Comparison of ENCODE assay signal across 12 mouse cellular contexts in genomic region chr12:102451126-102451851, GRCm38 (mm10). TPM values are rescaled to one million over a fixed set of nuclear protein-coding genes. Genes with fewer than 3 reads are reported as not detected.
DNase-seq lines count a peak whose midpoint lies in the region; ATAC-seq and TF ChIP-seq lines count a peak whose summit lies in the region.
"Had no signal": no experiment of that assay in that cellular context is flagged by ENCODE, and none has a peak within 500 bp of the region (broad histone marks: within the 10 kb centered on the region; RNA-seq: fewer than 3 reads in every experiment).

No protein-coding gene starts in this region.

- H3K27ac ChIP-seq in kidney, postnatal 0 days, result no peak overlapping the region
- peak overlapping the region; percentile 88 for H3K27ac ChIP-seq in liver, postnatal 0 days (ENCODE audit: low read depth)
- H3K27ac ChIP-seq in midbrain, postnatal 0 days (ENCODE audit: low read depth, low read length), result no peak overlapping the region

- H3K9ac ChIP-seq in kidney, postnatal 0 days (ENCODE audit: low read depth, low read length), result no peak overlapping the region
- 0 out of 2 replicates have a peak overlapping the region, but pooled peaks have one; percentile 28 for H3K9ac ChIP-seq in liver, postnatal 0 days (replicated peaks)
- no peak overlapping the region for H3K9ac ChIP-seq in midbrain, postnatal 0 days (replicated peaks; ENCODE audit: low read length, poor library complexity, severe bottlenecking)

- H3K4me1 ChIP-seq in kidney, postnatal 0 days (replicated peaks; ENCODE audit: insufficient read depth, low read length), result no peaks in the 10 kb centered on the region
- 0 out of 2 replicates have a peak, but pooled peaks cover 7% of the 10 kb centered on the region for H3K4me1 ChIP-seq in liver, postnatal 0 days (ENCODE audit: insufficient read depth)
- H3K4me1 ChIP-seq in midbrain, postnatal 0 days (ENCODE audit: insufficient read depth, low read length), result no peaks in the 10 kb centered on the region

- no peak overlapping the region for H3K4me2 ChIP-seq in kidney, postnatal 0 days (ENCODE audit: low read length)
- no peak overlapping the region for H3K4me2 ChIP-seq in liver, postnatal 0 days (ENCODE audit: low read depth, low read length)
- no peak overlapping the region for H3K4me2 ChIP-seq in midbrain, postnatal 0 days (ENCODE audit: low read depth, low read length, poor library complexity, severe bottlenecking)

- no peaks in the 10 kb centered on the region for H3K9me3 ChIP-seq in kidney, postnatal 0 days (replicated peaks; ENCODE audit: low read length)
- no peaks in the 10 kb centered on the region for H3K9me3 ChIP-seq in liver, postnatal 0 days (ENCODE audit: low read length)
- H3K9me3 ChIP-seq in midbrain, postnatal 0 days (ENCODE audit: low read length), result no peaks in the 10 kb centered on the region

- peak; percentile 39; the same call in 1 of the 2 replicates for TF ChIP-seq EP300 in liver, postnatal 0 days (IDR thresholded peaks at IDR 0.05; ENCODE audit: low read depth)

- DNase-seq in kidney, postnatal 0 days (ENCODE audit: low spot score), result peak; percentile 19
- no peak for DNase-seq in kidney, adult 11 months
- DNase-seq in A20 (ENCODE audit: low read depth, low spot score), result peak; percentile 90
- no peak for DNase-seq in liver, postnatal 0 days
- DNase-seq in midbrain, postnatal 0 days (ENCODE audit: low spot score), result no peak
- DNase-seq in frontal cortex, postnatal 14 days (ENCODE audit: low spot score in 2 of 2), result no peak
- DNase-seq in right cerebral cortex, adult 18-20 months, result no peak
- DNase-seq: cerebellum, adult 11 months; layer of hippocampus, postnatal 36 days had no signal

- WGBS in kidney, postnatal 0 days, result 74% methylated on average over 8 of the region's 8 CpGs
- 27% methylated on average over 8 of the region's 8 CpGs for WGBS in liver, postnatal 0 days (ENCODE audit: insufficient replicate concordance)
- 87% methylated on average over 8 of the region's 8 CpGs for WGBS in midbrain, postnatal 0 days

- no peaks in the 10 kb centered on the region for H3K27me3 ChIP-seq in kidney, postnatal 0 days (ENCODE audit: insufficient read depth, low read length)
- no peaks in the 10 kb centered on the region for H3K27me3 ChIP-seq in liver, postnatal 0 days (ENCODE audit: insufficient read depth, low read length)
- H3K27me3 ChIP-seq in midbrain, postnatal 0 days (ENCODE audit: insufficient read depth, low read length), result no peaks in the 10 kb centered on the region
- H3K27me3 ChIP-seq: Patski had no signal

- TF ChIP-seq CTCF in kidney, postnatal 0 days (IDR thresholded peaks at IDR 0.05; ENCODE audit: low read depth), result no peak
- no peak for TF ChIP-seq CTCF in liver, postnatal 0 days (IDR thresholded peaks at IDR 0.05; ENCODE audit: low read depth)
- TF ChIP-seq CTCF in midbrain, postnatal 0 days (IDR thresholded peaks at IDR 0.05), result no peak

- no peak overlapping the region for H3K4me3 ChIP-seq in kidney, postnatal 0 days (replicated peaks; ENCODE audit: low read depth, low read length)
- H3K4me3 ChIP-seq in liver, postnatal 0 days (ENCODE audit: low read depth, low read length), result no peak overlapping the region
- H3K4me3 ChIP-seq in midbrain, postnatal 0 days (ENCODE audit: low read depth, low read length), result no peak overlapping the region

- H3K36me3 ChIP-seq in kidney, postnatal 0 days (ENCODE audit: insufficient read depth, low read length), result no peaks in the 10 kb centered on the region
- H3K36me3 ChIP-seq in liver, postnatal 0 days (replicated peaks; ENCODE audit: insufficient read depth, low read length), result no peaks in the 10 kb centered on the region
- no peaks in the 10 kb centered on the region for H3K36me3 ChIP-seq in midbrain, postnatal 0 days (ENCODE audit: insufficient read depth, low read length)

- ATAC-seq in kidney, postnatal 0 days (replicated peaks; ENCODE audit: low FRiP score, low read depth), result no peak
- ATAC-seq in activated CD4-positive, CD25-positive, alpha-beta regulatory T cell, adult 4 months, result peak; percentile 64
- ATAC-seq in liver, postnatal 0 days, result peak; percentile 30; the same call in 1 of the 2 replicates
- no peak for ATAC-seq in midbrain, postnatal 0 days (ENCODE audit: low FRiP score)
- ATAC-seq: forebrain, embryonic 16.5 days; Patski had no signal

RNA-seq across cellular contexts. Expression of gene Lgmn, which starts 11.7 kb away (rescaled TPM):
- polyA plus RNA-seq in kidney, postnatal 0 days (2015; fragmentation: Nextera tagmentation; extraction: Ambion mirVana), result 286 and 302 TPM in 2 replicates
- 10 to 100 TPM; 31.0 to 34.5 TPM for polyA plus RNA-seq in activated CD4-positive, CD25-positive, alpha-beta regulatory T cell, adult 4 months (2017; shearing (Covaris generic))
- 140 and 142 TPM in 2 replicates for polyA plus RNA-seq in liver, postnatal 0 days (2015; fragmentation: Nextera tagmentation; extraction: Ambion mirVana)
- 112 and 124 TPM in 2 replicates for total RNA-seq in midbrain, postnatal 0 days (2014; rRNA removed)
- polyA plus RNA-seq in midbrain, postnatal 0 days (2015; fragmentation: Nextera tagmentation; extraction: Ambion mirVana), result 148 and 158 TPM in 2 replicates

RNA-seq across cellular contexts. Expression of gene Golga5, which starts 17.6 kb away (rescaled TPM):
- 36.4 and 38.7 TPM in 2 replicates for polyA plus RNA-seq in kidney, postnatal 0 days (2015; fragmentation: Nextera tagmentation; extraction: Ambion mirVana)
- polyA plus RNA-seq in activated CD4-positive, CD25-positive, alpha-beta regulatory T cell, adult 4 months (2017; shearing (Covaris generic)), result 10 to 100 TPM; 27.5 to 27.9 TPM
- 16.5 and 16.7 TPM in 2 replicates for polyA plus RNA-seq in liver, postnatal 0 days (2015; fragmentation: Nextera tagmentation; extraction: Ambion mirVana)
- 20.8 and 26.0 TPM in 2 replicates for total RNA-seq in midbrain, postnatal 0 days (2014; rRNA removed)
- polyA plus RNA-seq in midbrain, postnatal 0 days (2015; fragmentation: Nextera tagmentation; extraction: Ambion mirVana), result 23.0 and 23.3 TPM in 2 replicates

Comparison
In these comparisons a context has a peak if more than half of its experiments do, and no peak if none do; other contexts are left out.
1. DNase-seq: peak in kidney, postnatal 0 days (single experiment) and A20 (single experiment); none in kidney, adult 11 months (single experiment), liver, postnatal 0 days (single experiment), midbrain, postnatal 0 days (single experiment), frontal cortex, postnatal 14 days (0 of 2) and right cerebral cortex, adult 18-20 months (single experiment).
2. ATAC-seq: peak in activated CD4-positive, CD25-positive, alpha-beta regulatory T cell, adult 4 months (single experiment) and liver, postnatal 0 days (single experiment); none in kidney, postnatal 0 days (single experiment) and midbrain, postnatal 0 days (single experiment).